Mouse (Mus musculus) subcutaneous adipose tissue, adult 2 months (tissue): Measurements from ENCODE around the gene Opalin. TPM values are rescaled to one million over a fixed set of nuclear protein-coding genes. Genes with fewer than 3 reads are reported as not detected.

ENCODE experiments used
- polyA plus RNA-seq: library from polyadenylated mRNA; depleted of rRNA; stranded (reverse); fragments of >200 nt; gene quantifications from 2 replicates; pipeline ENCODE4 v1.2.3, GENCODE M21; 2012; ENCODE audit warnings: low replicate concordance; rRNA removed

The Opalin gene
- polyA plus RNA-seq: not detected in 2 replicates

DNA sequence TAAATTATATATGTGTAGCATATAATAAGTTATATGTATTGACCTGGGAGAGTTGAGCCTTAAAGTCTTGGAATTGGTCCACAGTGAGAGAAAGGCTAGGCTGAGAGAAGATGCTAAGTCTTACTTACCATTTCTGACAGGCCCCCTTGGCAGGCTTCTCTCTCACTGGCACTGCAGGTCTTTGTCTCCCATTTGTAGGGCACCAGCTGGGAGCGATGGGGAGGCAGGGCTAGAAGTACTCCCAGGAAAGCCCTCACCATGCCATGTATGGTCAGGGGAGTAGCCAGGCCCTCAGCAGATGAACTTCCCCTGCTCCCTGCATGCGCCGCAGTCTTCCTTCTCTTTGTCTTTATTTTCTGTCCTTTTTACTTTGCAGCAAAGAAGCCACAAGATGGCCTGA, at the start of gene Opalin:
Gene Opalin (minus strand): TSS at position 208 of the 400 bp plus-strand sequence.

DNA sequence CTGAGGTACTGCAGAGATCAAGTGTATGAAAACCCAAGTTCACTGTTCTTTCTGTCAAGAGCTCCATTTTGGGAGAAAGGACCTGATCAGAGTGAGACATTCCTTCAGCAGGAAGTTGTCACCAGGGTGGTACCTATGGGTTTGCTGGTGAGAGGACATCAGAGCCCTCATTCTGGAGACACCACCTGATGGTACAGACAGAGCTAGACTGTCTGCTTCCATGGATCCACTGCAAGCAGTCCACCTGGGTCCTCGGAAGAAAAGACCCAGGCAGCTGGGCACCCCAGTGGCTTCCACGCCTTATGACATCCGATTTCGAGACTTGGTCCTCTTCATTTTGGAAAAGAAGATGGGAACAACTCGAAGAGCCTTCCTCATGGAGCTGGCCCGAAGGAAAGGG, 47.7 kb downstream of the Opalin start, which contains the start of gene Dntt:
Gene Dntt (plus strand): TSS at position 57 of the 400 bp plus-strand sequence.

Other genes starting within 250 kb of the Opalin start
- gene Ccnj, start 245.8 kb downstream of the Opalin start, polyA plus RNA-seq: 5.3 and 8.0 TPM in 2 replicates
- 1.0 and 1.5 TPM in 2 replicates for gene Zfp518a, start 182.4 kb downstream of the Opalin start, polyA plus RNA-seq
- gene Blnk, start 82.6 kb downstream of the Opalin start, polyA plus RNA-seq: 4.4 and 12.1 TPM in 2 replicates
- gene Dntt, start 47.8 kb downstream of the Opalin start, polyA plus RNA-seq: 0.12 TPM in 1 of 2 replicates, not detected in the other
- gene Tll2, start 129.7 kb upstream of the Opalin start, polyA plus RNA-seq: 0.12 and 0.13 TPM in 2 replicates
- gene Tm9sf3, start 186.9 kb upstream of the Opalin start, polyA plus RNA-seq: 56.5 and 77.3 TPM in 2 replicates